Mouse (Mus musculus) neural tube, embryonic 12.5 days (tissue): ENCODE data around the gene Gpr173. TPM values are rescaled to one million over a fixed set of nuclear protein-coding genes. Genes with fewer than 3 reads are reported as not detected.

Source experiments
- polyA plus RNA-seq: library from polyadenylated mRNA; unstranded; fragments of >200 nt; fragmentation: Nextera tagmentation; extraction: Ambion mirVana; gene quantifications from 2 replicates; pipeline ENCODE4 v1.2.1, GENCODE M21; 2016

The Gpr173 gene
- polyA plus RNA-seq, 1 experiment from 2014 or later, result 8.6 TPM

Other genes starting within 250 kb of the Gpr173 start
- gene Iqsec2, start 224.4 kb downstream of the Gpr173 start, polyA plus RNA-seq, result 2.6 and 3.0 TPM in 2 replicates
- 48.0 and 54.8 TPM in 2 replicates for gene Kdm5c, start 135.7 kb downstream of the Gpr173 start, polyA plus RNA-seq
- gene Kantr, start 41.2 kb downstream of the Gpr173 start, polyA plus RNA-seq, result 18.6 and 19.0 TPM in 2 replicates
- gene Tspyl2, start 26.3 kb downstream of the Gpr173 start, polyA plus RNA-seq, result 50.2 and 53.7 TPM in 2 replicates
- not detected in 2 replicates for gene Cldn34a, start 194.6 kb upstream of the Gpr173 start, polyA plus RNA-seq